Mouse (Mus musculus): ENCODE data around the gene Fbl.
A peak's percentile ranks its signal among the peaks of the same experiment; 100 is the strongest.
"Not testable (repeated sequence)": the region's sequence is repeated elsewhere in the genome, so short reads cannot be mapped to it uniquely, and the experiment has no call there.

Gene Fbl

GRCm38 (mm10) chr7:28195414-28196098 is 26.0 kb downstream of the Fbl start:
- no peak for DNase-seq (ENCODE audit: low spot score)

DNA sequence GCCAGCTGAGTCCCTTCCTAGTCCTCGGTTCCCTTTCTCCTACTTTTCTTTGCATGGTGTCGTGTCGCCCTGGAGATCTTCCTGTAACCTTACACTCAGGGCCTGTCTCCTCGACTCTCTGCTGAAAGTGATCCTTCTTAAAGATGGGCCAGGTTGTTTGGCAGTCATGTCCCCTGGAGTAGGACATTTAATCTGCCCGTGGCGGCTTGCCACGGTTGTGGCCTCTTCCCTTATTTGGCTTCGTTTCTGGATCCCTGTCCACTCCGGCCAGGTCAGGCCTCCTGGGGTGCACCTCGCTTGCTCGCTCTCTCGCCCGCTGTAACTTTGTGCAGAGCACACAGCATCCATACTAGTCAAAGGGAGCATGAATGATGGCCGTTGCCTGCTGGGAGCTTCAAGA is 27.0 kb downstream of the Fbl start:
- DNase-seq (ENCODE audit: low spot score): no peak

GRCm38 (mm10) chr7:28199054-28199453 is 29.5 kb downstream of the Fbl start:
- no peak for DNase-seq (ENCODE audit: low spot score)

- no peak for DNase-seq (ENCODE audit: low spot score)
Measured at GRCm38 (mm10) chr7:28203207-28204108, 33.9 kb downstream of the Fbl start.

DNA sequence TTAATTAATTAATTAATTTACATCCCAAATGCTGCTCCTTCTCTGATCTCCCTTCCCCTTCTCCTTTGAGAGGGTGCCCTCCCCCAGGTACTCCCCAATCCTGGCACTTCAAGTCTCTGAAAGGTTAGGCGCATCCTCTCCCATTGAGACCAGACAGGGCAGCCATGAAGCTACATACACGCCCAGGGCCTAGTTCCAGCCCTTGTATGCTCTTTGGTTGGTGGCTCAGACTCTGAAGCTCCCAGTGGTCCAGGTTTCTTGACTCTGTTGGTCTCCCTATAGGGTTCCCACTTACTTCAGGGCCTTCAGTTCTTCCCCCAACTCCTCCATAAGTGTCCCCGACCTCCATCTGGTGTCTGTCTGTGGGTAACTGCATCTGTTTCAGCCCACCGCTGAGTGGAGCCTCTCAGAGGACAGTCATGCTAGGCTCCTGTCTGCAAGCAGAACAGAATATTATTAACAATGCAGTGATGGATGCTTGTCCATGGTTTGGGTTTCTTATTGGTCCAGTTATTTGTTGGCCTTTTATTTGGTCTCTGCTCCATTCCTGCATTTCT is 36.6 kb downstream of the Fbl start:
- no peak for DNase-seq (ENCODE audit: low spot score)

GRCm38 (mm10) chr7:28208396-28208987 is 39.0 kb downstream of the Fbl start:
- no peak for DNase-seq (ENCODE audit: low spot score)

DNA sequence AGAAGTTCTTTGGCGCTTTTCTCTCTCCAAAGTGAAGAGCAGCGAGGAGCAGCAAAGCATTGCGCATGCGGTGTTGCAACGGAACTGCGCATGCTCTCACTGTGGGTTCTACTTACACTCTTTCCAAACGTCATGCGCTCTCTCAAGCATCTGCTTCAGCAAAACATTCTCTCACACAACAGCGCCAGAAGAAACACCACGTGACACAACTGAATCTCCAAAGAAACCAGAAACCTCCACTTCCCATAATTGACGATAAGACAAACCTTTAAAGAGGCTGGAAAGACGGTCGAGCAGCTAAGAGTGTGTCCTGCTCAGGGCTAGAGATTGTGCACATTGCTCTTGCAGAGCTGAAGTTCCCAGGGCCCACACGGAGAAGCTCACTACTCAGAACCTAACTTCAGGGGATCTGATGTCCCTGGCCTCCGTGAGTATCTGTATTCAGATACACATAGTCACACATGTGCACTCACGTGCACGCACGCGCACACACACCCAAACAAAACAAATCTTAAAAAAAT is 39.5 kb downstream of the Fbl start:
- peak; percentile 56 for DNase-seq (ENCODE audit: low spot score)

GRCm38 (mm10) chr7:28210731-28211130 is 41.2 kb downstream of the Fbl start:
- DNase-seq (ENCODE audit: low spot score): no peak

GRCm38 (mm10) chr7:28214142-28214541 is 44.6 kb downstream of the Fbl start:
- DNase-seq (ENCODE audit: low spot score): no peak

DNA sequence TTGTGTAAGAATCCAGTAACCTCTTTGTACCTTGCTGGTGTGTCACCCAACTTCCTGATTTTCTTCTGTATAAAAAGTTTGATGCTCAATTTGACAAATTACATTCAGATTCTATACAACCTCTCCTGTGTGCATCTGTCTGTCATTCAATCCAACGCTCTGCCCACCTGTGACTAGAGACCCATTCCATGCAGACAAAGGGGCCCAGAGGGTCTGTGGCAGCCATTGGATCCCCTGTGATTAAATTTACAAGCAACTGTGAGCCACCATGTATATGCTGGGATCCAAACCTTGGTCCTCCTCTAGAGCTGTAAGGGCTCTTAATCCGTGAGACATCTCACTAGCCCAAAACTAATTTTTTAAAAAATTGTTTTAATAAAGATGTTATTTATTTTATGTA is 46.4 kb downstream of the Fbl start:
- not testable (repeated sequence) for DNase-seq (ENCODE audit: low spot score)

GRCm38 (mm10) chr7:28217811-28218210 is 48.3 kb downstream of the Fbl start:
- not testable (repeated sequence) for DNase-seq (ENCODE audit: low spot score)

DNA sequence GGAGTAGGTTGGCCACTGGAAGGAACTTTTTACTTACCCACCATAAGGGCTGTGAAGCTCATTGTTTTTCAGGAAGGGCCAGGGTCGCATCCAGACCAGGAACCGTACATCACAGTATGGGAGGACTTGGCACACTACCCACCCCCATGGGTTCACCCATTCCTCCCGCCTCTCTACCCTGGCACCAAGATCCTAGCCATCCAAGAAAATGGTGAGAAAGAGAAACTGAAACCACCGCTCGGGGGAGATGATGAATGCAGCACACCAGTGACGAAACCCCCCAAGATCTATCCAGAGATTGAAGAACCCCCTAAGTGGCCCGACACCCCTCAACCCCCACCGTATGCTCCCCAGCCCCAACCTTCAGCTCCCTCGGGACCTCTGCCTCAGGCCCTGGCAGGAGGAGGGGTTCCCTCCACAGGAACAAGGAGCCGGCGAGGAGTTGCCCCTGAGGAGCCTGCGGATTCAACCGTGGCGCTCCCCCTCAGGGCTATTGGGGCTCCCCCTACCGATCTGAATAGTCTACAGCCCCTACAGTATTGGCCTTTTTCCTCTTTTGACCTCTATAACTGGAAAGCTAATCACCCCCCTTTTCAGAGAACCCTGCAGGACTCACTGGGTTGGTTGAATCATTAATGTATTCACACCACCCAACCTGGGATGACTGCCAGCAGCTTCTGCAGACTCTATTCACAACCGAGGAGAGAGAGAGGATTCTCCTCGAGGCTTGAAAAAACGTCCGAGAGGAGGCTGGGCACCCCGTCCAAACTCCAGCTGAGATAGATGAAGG is 49.6 kb downstream of the Fbl start:
- not testable (repeated sequence) for DNase-seq (ENCODE audit: low spot score)

- not testable (repeated sequence) for DNase-seq (ENCODE audit: low spot score)
Measured at GRCm38 (mm10) chr7:28226836-28227235, 57.3 kb downstream of the Fbl start.

GRCm38 (mm10) chr7:28227421-28227820 is 57.9 kb downstream of the Fbl start:
- DNase-seq (ENCODE audit: low spot score): not testable (repeated sequence)
